Mouse (Mus musculus) small intestine, adult 2 months (tissue): ENCODE results near the gene Samhd1.

Experiments
- CTCF ChIP-seq: fragments of 200-500 bp; IDR thresholded peaks from 2 replicates; pipeline ENCODE4 v1.5.1; 2012; ENCODE audit warnings: low read depth, mild to moderate bottlenecking, control low read depth, inconsistent platforms, low read length, moderate library complexity, mixed read lengths; ENCODE audit not compliant: insufficient replicate concordance, insufficient read length; ENCODE audit errors: extremely low read depth
- POLR2A ChIP-seq: fragments of 200-500 bp; IDR thresholded peaks from 2 replicates; pipeline ENCODE4 v1.6.1; 2012; ENCODE audit warnings: low read depth, mild to moderate bottlenecking, control low read depth, inconsistent platforms, low read length, moderate library complexity

DNA sequence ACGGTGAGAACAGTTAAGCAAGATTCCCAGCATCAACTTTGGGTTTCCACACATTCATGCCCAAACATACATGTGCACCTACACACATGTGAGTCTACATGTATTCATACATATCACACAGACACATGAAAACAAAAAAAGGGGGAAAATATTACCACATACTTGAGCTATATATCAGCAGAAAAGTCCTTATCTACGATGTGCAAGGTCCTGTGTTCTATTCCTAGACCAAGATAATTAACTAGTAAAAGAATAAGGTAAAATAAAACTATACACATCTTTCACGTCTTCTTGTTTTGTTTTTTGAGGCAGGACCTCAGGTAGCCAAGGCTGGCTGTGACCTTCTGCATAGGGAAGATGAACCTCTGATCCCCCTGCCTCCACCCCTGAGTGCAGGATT lies 41.2 kb upstream of the Samhd1 start:
- TF ChIP-seq POLR2A = no peak
- TF ChIP-seq CTCF = no peak
